Mouse (Mus musculus) CH12.LX (cell line): ENCODE data around the gene Prkci. TPM values are rescaled to one million over a fixed set of nuclear protein-coding genes. Genes with fewer than 3 reads are reported as not detected.

Experiments
- DNase-seq: peaks from one replicate; pipeline ENCODE4 v3.0.0-alpha.2; 2013; ENCODE audit errors: extremely low read depth
- H3K27ac ChIP-seq: 2 replicates; pipeline ENCODE4 v1.5.1; 2012; ENCODE audit warnings: low read depth, mild to moderate bottlenecking, control low read depth, moderate library complexity; ENCODE audit not compliant: insufficient read depth
- H3K27me3 ChIP-seq: replicated peaks from 2 replicates; pipeline ENCODE3; 2012; ENCODE audit warnings: inconsistent platforms
- H3K36me3 ChIP-seq, 2 experiments: replicated peaks in 1 of 2; 2 replicates each; pipeline versions ENCODE3 to v1.6.1; 2012; ENCODE audit warnings: inconsistent platforms in 1 of 2, low read length in 1 of 2, mild to moderate bottlenecking in 1 of 2, mixed read lengths in 1 of 2, moderate library complexity in 1 of 2; ENCODE audit not compliant: control insufficient read depth in 1 of 2, insufficient read depth in 1 of 2
- H3K4me1 ChIP-seq, 2 experiments: 2 replicates each; pipeline ENCODE4 v1.6.1; 2012; ENCODE audit warnings: inconsistent platforms in 1 of 2, moderate library complexity in 1 of 2; ENCODE audit not compliant: insufficient read depth in 2 of 2, control insufficient read depth in 1 of 2
- H3K4me2 ChIP-seq: 2 replicates; pipeline ENCODE4 v1.6.1; 2012; ENCODE audit warnings: low read depth, mild to moderate bottlenecking, control low read depth; ENCODE audit not compliant: poor library complexity, insufficient read depth, severe bottlenecking
- H3K4me3 ChIP-seq, 3 experiments: fragments of 150-350 bp in 1 of 3; sonication (generic) in 1 of 3; replicated peaks in 1 of 3; 2 replicates each; pipeline versions ENCODE3 to v1.5.1; 2011 to 2012; ENCODE audit warnings: low read depth in 2 of 3, low read length in 2 of 3, mild to moderate bottlenecking in 2 of 3, moderate library complexity in 2 of 3, control low read depth in 1 of 3, improper control_type of control experiment in 1 of 3, inconsistent platforms in 1 of 3, mixed read lengths in 1 of 3; ENCODE audit not compliant: poor library complexity in 1 of 3
- H3K79me2 ChIP-seq: replicated peaks from 2 replicates; pipeline ENCODE4 v1.6.1; 2012; ENCODE audit warnings: mild to moderate bottlenecking, moderate library complexity; ENCODE audit not compliant: control insufficient read depth, poor library complexity, insufficient read depth, severe bottlenecking; ENCODE audit errors: extremely low read depth
- H3K9ac ChIP-seq: 2 replicates; pipeline ENCODE4 v1.6.1; 2012; ENCODE audit warnings: low read depth, mild to moderate bottlenecking, control low read depth, moderate library complexity; ENCODE audit not compliant: insufficient read depth
- H3K9me3 ChIP-seq: replicated peaks from 2 replicates; pipeline ENCODE3; 2012; ENCODE audit warnings: low read length, inconsistent platforms, mixed read lengths
- BHLHE40 ChIP-seq: IDR thresholded peaks from 2 replicates; pipeline ENCODE4 v1.6.1; 2011; ENCODE audit warnings: mild to moderate bottlenecking, low read depth, low read length, improper control_type of control experiment
- CHD1 ChIP-seq: IDR thresholded peaks from 2 replicates; pipeline ENCODE4 v1.6.1; 2012; ENCODE audit warnings: low read depth, low read length, improper control_type of control experiment, inconsistent platforms
- CHD2 ChIP-seq: IDR thresholded peaks from 2 replicates; pipeline ENCODE4 v1.6.1; 2011; ENCODE audit warnings: low read length, improper control_type of control experiment
- CTCF ChIP-seq, 2 experiments: IDR thresholded peaks in 1 of 2; conservative IDR thresholded peaks in 1 of 2; 2 replicates each; pipeline ENCODE4 v1.5.1; 2011 to 2012; ENCODE audit warnings: low read depth in 2 of 2, low read length in 2 of 2, improper control_type of control experiment in 1 of 2, inconsistent platforms in 1 of 2, mild to moderate bottlenecking in 1 of 2, moderate library complexity in 1 of 2
- E2F4 ChIP-seq: IDR thresholded peaks from 2 replicates; pipeline ENCODE4 v1.6.1; 2011; ENCODE audit warnings: low read depth, low read length, improper control_type of control experiment; ENCODE audit not compliant: insufficient replicate concordance
- ELF1 ChIP-seq: IDR thresholded peaks from 2 replicates; pipeline ENCODE4 v1.6.1; 2014; ENCODE audit warnings: low read depth, mild to moderate bottlenecking, inconsistent platforms, low read length, improper control_type of control experiment
- EP300 ChIP-seq: IDR thresholded peaks from 2 replicates; pipeline ENCODE4 v1.6.1; 2011; ENCODE audit warnings: low read length, improper control_type of control experiment
- ETS1 ChIP-seq: conservative IDR thresholded peaks from 2 replicates; pipeline ENCODE4 v1.6.1; 2012; ENCODE audit warnings: low read depth, mild to moderate bottlenecking, inconsistent platforms, low read length, improper control_type of control experiment, moderate library complexity
- GABPA ChIP-seq: IDR thresholded peaks from 2 replicates; pipeline ENCODE4 v1.6.1; 2012; ENCODE audit warnings: low read depth, low read length, improper control_type of control experiment, inconsistent platforms; ENCODE audit not compliant: insufficient replicate concordance
- HCFC1 ChIP-seq: IDR thresholded peaks from 2 replicates; pipeline ENCODE4 v1.6.1; 2012; ENCODE audit warnings: low read depth, mild to moderate bottlenecking, inconsistent platforms, low read length, improper control_type of control experiment
- IRF4 ChIP-seq: IDR thresholded peaks from 2 replicates; pipeline ENCODE4 v1.6.1; 2014; ENCODE audit warnings: low read depth, mild to moderate bottlenecking, inconsistent platforms, low read length, improper control_type of control experiment
- JUN ChIP-seq: IDR thresholded peaks from 2 replicates; pipeline ENCODE4 v1.6.1; 2011; ENCODE audit warnings: low read depth, mild to moderate bottlenecking, low read length, improper control_type of control experiment, moderate library complexity; ENCODE audit not compliant: insufficient read depth
- JUND ChIP-seq: conservative IDR thresholded peaks from 2 replicates; pipeline ENCODE4 v1.6.1; 2011; ENCODE audit warnings: low read depth, low read length, improper control_type of control experiment
- KAT2A ChIP-seq: IDR thresholded peaks from 2 replicates; pipeline ENCODE4 v1.6.1; 2012; ENCODE audit warnings: low read length, improper control_type of control experiment, inconsistent platforms; ENCODE audit not compliant: insufficient replicate concordance
- MAFK ChIP-seq: IDR thresholded peaks from 2 replicates; pipeline ENCODE4 v1.6.1; 2011; ENCODE audit warnings: low read length, improper control_type of control experiment; ENCODE audit not compliant: insufficient replicate concordance
- MAX ChIP-seq: IDR thresholded peaks from 2 replicates; pipeline ENCODE4 v1.6.1; 2011; ENCODE audit warnings: low read length, improper control_type of control experiment
- MAZ ChIP-seq: IDR thresholded peaks from 2 replicates; pipeline ENCODE4 v1.6.1; 2012; ENCODE audit warnings: low read depth, mild to moderate bottlenecking, inconsistent platforms, low read length, improper control_type of control experiment, moderate library complexity
- MEF2A ChIP-seq: IDR thresholded peaks from 2 replicates; pipeline ENCODE4 v1.6.1; 2014; ENCODE audit warnings: low read depth, mild to moderate bottlenecking, inconsistent platforms, low read length, improper control_type of control experiment, borderline replicate concordance
- MXI1 ChIP-seq: IDR thresholded peaks from 2 replicates; pipeline ENCODE4 v1.6.1; 2011; ENCODE audit warnings: mild to moderate bottlenecking, low read depth, low read length, improper control_type of control experiment
- MYC ChIP-seq: IDR thresholded peaks from 2 replicates; pipeline ENCODE4 v1.6.1; 2011; ENCODE audit warnings: low read depth, mild to moderate bottlenecking, improper control_type of control experiment, low read length
- NELFE ChIP-seq: IDR thresholded peaks from 2 replicates; pipeline ENCODE4 v1.6.1; 2011; ENCODE audit warnings: low read depth, low read length, improper control_type of control experiment
- NRF1 ChIP-seq: IDR thresholded peaks from 2 replicates; pipeline ENCODE4 v1.6.1; 2014; ENCODE audit warnings: low read depth, mild to moderate bottlenecking, inconsistent platforms, low read length, improper control_type of control experiment, moderate library complexity
- PAX5 ChIP-seq: IDR thresholded peaks from 2 replicates; pipeline ENCODE4 v1.6.1; 2012; ENCODE audit warnings: low read length, inconsistent platforms, mixed read lengths
- POLR2A ChIP-seq: IDR thresholded peaks from 2 replicates; pipeline ENCODE4 v1.6.1; 2011; ENCODE audit warnings: low read depth, mild to moderate bottlenecking, improper control_type of control experiment, low read length
- POLR2AphosphoS2 ChIP-seq: IDR thresholded peaks from 2 replicates; pipeline ENCODE4 v1.6.1; 2011; ENCODE audit warnings: low read depth, low read length, improper control_type of control experiment
- RAD21 ChIP-seq: IDR thresholded peaks from 2 replicates; pipeline ENCODE4 v1.6.1; 2011; ENCODE audit warnings: low read depth, mild to moderate bottlenecking, low read length, improper control_type of control experiment, moderate library complexity
- RCOR1 ChIP-seq: conservative IDR thresholded peaks from 2 replicates; pipeline ENCODE4 v1.6.1; 2012; ENCODE audit warnings: low read depth, mild to moderate bottlenecking, inconsistent platforms, low read length, improper control_type of control experiment
- SIN3A ChIP-seq: IDR thresholded peaks from 2 replicates; pipeline ENCODE4 v1.6.1; 2012; ENCODE audit warnings: low read length, improper control_type of control experiment, inconsistent platforms
- SMC3 ChIP-seq: IDR thresholded peaks from 2 replicates; pipeline ENCODE4 v1.6.1; 2011; ENCODE audit warnings: low read depth, low read length, improper control_type of control experiment
- TBP ChIP-seq: conservative IDR thresholded peaks from 2 replicates; pipeline ENCODE4 v1.6.1; 2011; ENCODE audit warnings: low read depth, low read length, improper control_type of control experiment
- TCF12 ChIP-seq: IDR thresholded peaks from 2 replicates; pipeline ENCODE4 v1.6.1; 2014; ENCODE audit warnings: low read depth, mild to moderate bottlenecking, inconsistent platforms, low read length, improper control_type of control experiment
- UBTF ChIP-seq: IDR thresholded peaks from 2 replicates; pipeline ENCODE4 v1.6.1; 2012; ENCODE audit warnings: low read depth, mild to moderate bottlenecking, inconsistent platforms, low read length, improper control_type of control experiment, moderate library complexity
- USF1 ChIP-seq: IDR thresholded peaks from 2 replicates; pipeline ENCODE4 v1.6.1; 2014; ENCODE audit warnings: low read depth, mild to moderate bottlenecking, inconsistent platforms, low read length, improper control_type of control experiment
- USF2 ChIP-seq: conservative IDR thresholded peaks from 2 replicates; pipeline ENCODE4 v1.6.1; 2011; ENCODE audit warnings: low read depth, low read length, improper control_type of control experiment
- ZC3H11A ChIP-seq: IDR thresholded peaks from 2 replicates; pipeline ENCODE4 v1.6.1; 2012; ENCODE audit warnings: low read depth, mild to moderate bottlenecking, inconsistent platforms, low read length, improper control_type of control experiment
- ZKSCAN1 ChIP-seq: IDR thresholded peaks from 2 replicates; pipeline ENCODE4 v1.6.1; 2012; ENCODE audit warnings: low read depth, inconsistent platforms, low read length, improper control_type of control experiment, borderline replicate concordance
- ZMIZ1 ChIP-seq: IDR thresholded peaks from 2 replicates; pipeline ENCODE4 v1.6.1; 2012; ENCODE audit warnings: low read depth, mild to moderate bottlenecking, inconsistent platforms, low read length, improper control_type of control experiment
- ZNF384 ChIP-seq: IDR thresholded peaks from 2 replicates; pipeline ENCODE4 v1.6.1; 2012; ENCODE audit warnings: low read depth, low read length, improper control_type of control experiment, inconsistent platforms
- dilution Hi-C: fragments of 300-500 bp; cut with MboI; formaldehyde crosslinking; loops from 2 replicates; pipeline ENCODE4 v1.14.3; 2020; ENCODE audit warnings: low sequenced_read_pairs; ENCODE audit not compliant: extremely low pct_unique_long_range_greater_than_20kb, extremely low pct_ligation_motif_present
- in situ Hi-C: fragments of 300-500 bp; cut with MboI; formaldehyde crosslinking; loops from 3 replicates; pipeline ENCODE4 v1.14.3; 2019; ENCODE audit warnings: low sequenced_read_pairs, low pct_ligation_motif_present, low pct_unique_long_range_greater_than_20kb, mixed read lengths
- polyA plus RNA-seq: library from polyadenylated mRNA; unstranded; fragments of >175 nt; gene quantifications from 2 replicates; pipeline ENCODE4 v1.2.1, GENCODE M21; 2012; ENCODE audit warnings: low read depth; ENCODE audit not compliant: insufficient read length
- total RNA-seq, 2 experiments: library from RNA; depleted of rRNA; stranded (reverse); fragments of 300-350 nt in 1 of 2; fragments of >200 nt in 1 of 2; gene quantifications; 2 replicates each; pipeline ENCODE4 v1.2.3; 2012 to 2014

The Prkci gene
- total and polyA plus RNA-seq, 3 experiments = 14.8 to 17.1 (median 16.7) TPM

DNA sequence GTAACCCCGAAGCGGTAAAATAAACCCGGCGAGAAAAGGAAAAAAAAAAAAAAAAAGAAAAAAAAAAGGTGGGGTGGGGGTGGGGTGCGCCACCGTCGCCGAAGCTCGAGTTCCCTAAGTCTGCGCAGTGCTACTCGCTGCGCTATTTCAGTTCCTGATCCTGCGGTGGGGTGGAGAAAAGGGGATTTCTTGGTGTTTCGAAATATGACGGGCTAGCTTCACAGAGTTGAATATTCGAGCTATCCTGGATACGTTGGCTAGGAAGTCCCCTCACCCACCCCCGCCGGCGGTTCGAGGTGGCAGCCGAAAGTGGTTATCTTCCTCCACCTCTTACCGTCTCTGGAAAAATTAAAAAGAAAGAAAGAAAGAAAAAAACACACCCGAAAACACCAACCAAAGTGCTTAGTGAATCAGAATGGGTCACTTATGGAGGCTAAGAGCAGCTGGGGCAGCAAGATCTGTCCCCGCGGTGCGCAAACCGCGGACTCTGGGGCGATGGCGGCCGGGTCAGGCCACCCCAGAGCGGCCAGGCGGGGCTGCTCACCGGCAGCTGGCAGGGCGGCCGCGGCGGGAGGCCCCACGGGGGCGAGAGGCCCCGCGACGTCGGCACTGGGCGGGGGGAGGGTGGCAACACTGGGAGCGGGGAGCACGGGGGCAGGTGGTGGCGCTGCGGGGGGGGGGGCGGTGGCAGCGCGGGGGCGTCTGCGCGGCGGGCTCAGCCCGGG is 98.2 kb downstream of the Prkci start:
- no peaks in the 10 kb centered on the region for H3K27me3 ChIP-seq
- peak; percentile 95 for DNase-seq
- dilution Hi-C loops = no loop called here
- peaks cover 0 to 7% of the 10 kb centered on the region in 2 experiments for H3K36me3 ChIP-seq
- peak overlapping the region; percentile 19 for H3K4me2 ChIP-seq
- no peak for TF ChIP-seq USF2
- no peak for TF ChIP-seq CTCF (conservative IDR thresholded peaks at IDR 0.05 in 1 of 2, IDR thresholded peaks at IDR 0.05 in 1 of 2; ENCODE audit: low read depth in 2 of 2, low read length in 2 of 2)
- peak; percentile 52; the same call in 1 of the 2 replicates for TF ChIP-seq BHLHE40
- TF ChIP-seq USF1 = no peak
- TF ChIP-seq E2F4 = no peak
- peak; percentile 57 for TF ChIP-seq TCF12
- no peak for TF ChIP-seq JUN
- TF ChIP-seq NELFE = peak; percentile 45; the same call in 1 of the 2 replicates
- no peak for TF ChIP-seq ZKSCAN1
- TF ChIP-seq MAZ = peak; percentile 86; the same call in 1 of the 2 replicates
- TF ChIP-seq MEF2A = peak; percentile 94
- TF ChIP-seq PAX5 = no peak
- 0 out of 2 replicates have a peak, but pooled peaks have one; percentile 56 for TF ChIP-seq TBP
- TF ChIP-seq EP300 = peak; percentile 91
- no peak for TF ChIP-seq HCFC1
- peak; percentile 50 for TF ChIP-seq POLR2A
- TF ChIP-seq UBTF = peak; percentile 66
- peak; percentile 69 for TF ChIP-seq NRF1
- TF ChIP-seq RAD21 = peak; percentile 8
- TF ChIP-seq SMC3 = peak; percentile 8; the same call in 1 of the 2 replicates
- TF ChIP-seq ZNF384 = peak; percentile 99
- no peak for TF ChIP-seq GABPA
- TF ChIP-seq ZMIZ1 = no peak
- TF ChIP-seq ZC3H11A = no peak
- no peak for TF ChIP-seq CHD1
- TF ChIP-seq ELF1 = peak; percentile 65
- no peak for TF ChIP-seq RCOR1
- TF ChIP-seq MYC = no peak
- peak; percentile 94 for TF ChIP-seq IRF4
- peak; percentile 93 for TF ChIP-seq CHD2
- TF ChIP-seq KAT2A = no peak
- TF ChIP-seq MXI1 = peak; percentile 61
- TF ChIP-seq MAFK = peak; percentile 50; the same call in 1 of the 2 replicates
- peak; percentile 70; the same call in 1 of the 2 replicates for TF ChIP-seq SIN3A
- peak; percentile 6; the same call in 1 of the 2 replicates for TF ChIP-seq MAX
- no peak for TF ChIP-seq POLR2AphosphoS2
- no peak for TF ChIP-seq JUND
- peak; percentile 90 for TF ChIP-seq ETS1
- peak overlapping the region; percentile 42 to 83 (median 68) for H3K4me3 ChIP-seq
- H3K9me3 ChIP-seq = no peaks in the 10 kb centered on the region
- H3K27ac ChIP-seq = peak overlapping the region; percentile 99
- peak overlapping the region; percentile 82 for H3K9ac ChIP-seq
- peaks cover 12 to 68% of the 10 kb centered on the region in 2 experiments for H3K4me1 ChIP-seq
- H3K79me2 ChIP-seq = peaks cover 11% of the 10 kb centered on the region
- in situ Hi-C loops = no loop called here
